Mouse (Mus musculus) ES-E14 (cell line): ENCODE results near the gene Aff1.

Experiments
- CHD2 ChIP-seq: IDR thresholded peaks from 2 replicates; pipeline ENCODE4 v1.6.1; 2014; ENCODE audit warnings: mild to moderate bottlenecking, low read depth, low read length, inconsistent platforms
- HCFC1 ChIP-seq: IDR thresholded peaks from 2 replicates; pipeline ENCODE4 v1.6.1; 2012; ENCODE audit warnings: low read length, inconsistent platforms, borderline replicate concordance; ENCODE audit not compliant: insufficient read depth
- ZC3H11A ChIP-seq: IDR thresholded peaks from 2 replicates; pipeline ENCODE4 v1.6.1; 2012; ENCODE audit warnings: low read depth, mild to moderate bottlenecking, inconsistent platforms, low read length, borderline replicate concordance
- ZNF384 ChIP-seq: IDR thresholded peaks from 2 replicates; pipeline ENCODE4 v1.6.1; 2012; ENCODE audit warnings: low read depth, low read length, inconsistent platforms

DNA sequence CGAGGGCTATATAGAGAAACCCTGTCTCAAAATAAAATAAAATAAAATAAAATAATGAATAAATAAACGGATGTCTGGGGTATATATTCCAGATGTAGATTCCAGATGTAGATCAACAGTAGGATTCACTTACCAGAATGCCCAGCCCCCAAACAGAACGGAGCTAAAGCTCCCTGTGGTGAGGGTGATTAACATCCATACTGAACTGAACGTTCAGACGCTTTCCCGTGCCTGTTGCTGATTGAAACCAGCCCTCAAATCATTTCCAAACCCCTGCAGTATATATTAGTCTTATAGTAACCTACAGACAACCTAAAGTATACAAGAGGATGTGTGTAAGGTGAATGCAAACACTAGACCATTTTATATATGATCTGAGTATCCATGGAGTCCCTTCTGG is 17.7 kb upstream of the Aff1 start:
- TF ChIP-seq CHD2 (no peak), ZC3H11A (no peak), HCFC1 (no peak), ZNF384 (no peak)
